Mouse (Mus musculus) bone marrow macrophage, adult 2 months (primary cell): ENCODE results near the gene Phf12.

ENCODE experiments used
- CTCF ChIP-seq: IDR thresholded peaks from 2 replicates; pipeline ENCODE4 v1.5.1; 2012; ENCODE audit warnings: low read depth, mild to moderate bottlenecking, low read length, moderate library complexity
- POLR2A ChIP-seq: IDR thresholded peaks from 2 replicates; pipeline ENCODE4 v1.6.1; 2012; ENCODE audit warnings: mild to moderate bottlenecking, low read depth, low read length, borderline replicate concordance

- TF ChIP-seq CTCF (no peak), POLR2A (no peak)
These were observed 11.8 kb upstream of the Phf12 start for GRCm38 (mm10) chr11:77970718-77971117.
